Mouse (Mus musculus): ENCODE measurements around the gene Mgme1. TPM values are rescaled to one million over a fixed set of nuclear protein-coding genes. Genes with fewer than 3 reads are reported as not detected.

The Mgme1 gene
- total RNA-seq, 2 experiments from 2014 or later: 10.9 to 11.0 TPM

DNA sequence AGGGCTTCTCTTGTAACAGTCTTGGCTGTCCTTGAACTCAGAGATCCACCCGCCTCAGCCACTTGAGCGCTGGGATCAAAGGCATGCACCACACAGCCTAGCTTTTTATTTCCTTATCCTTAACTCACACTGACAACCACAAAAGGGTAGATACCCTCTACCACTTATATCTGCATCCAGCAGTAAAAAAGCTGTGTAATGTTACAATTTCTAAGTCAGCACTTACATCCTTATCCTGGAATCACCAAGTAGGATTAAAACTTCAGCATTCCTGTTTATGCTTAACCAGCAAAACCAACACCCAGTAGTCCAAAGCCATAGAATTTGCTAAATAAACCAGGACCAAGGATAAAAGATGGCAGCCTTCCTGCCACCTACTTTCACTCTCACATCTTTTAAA, 7.6 kb upstream of the Mgme1 start:
- DNase-seq (ENCODE audit: low spot score): no peak

- DNase-seq (ENCODE audit: low spot score): no peak
Observed at GRCm38 (mm10) chr2:144264398-144265119, 5.9 kb upstream of the Mgme1 start.

DNA sequence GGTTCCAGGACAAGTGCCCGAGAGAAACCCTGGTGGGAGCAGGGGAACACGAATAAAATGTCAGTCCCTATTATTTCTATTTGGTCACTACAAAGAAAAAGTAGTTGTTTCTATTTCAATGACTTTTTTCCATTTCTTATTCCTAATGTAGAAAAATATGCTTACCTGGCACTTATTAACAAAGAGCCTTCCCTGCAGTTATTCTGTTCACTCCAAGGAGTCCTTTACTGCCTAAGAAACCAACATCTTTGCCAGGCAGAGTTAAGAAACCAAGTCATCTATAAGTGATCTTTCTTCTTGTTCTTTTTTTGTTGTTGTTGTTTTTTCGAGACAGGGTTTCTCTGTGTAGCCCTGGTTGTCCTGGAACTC, 5.4 kb upstream of the Mgme1 start:
- DNase-seq (ENCODE audit: low spot score): no peak

DNA sequence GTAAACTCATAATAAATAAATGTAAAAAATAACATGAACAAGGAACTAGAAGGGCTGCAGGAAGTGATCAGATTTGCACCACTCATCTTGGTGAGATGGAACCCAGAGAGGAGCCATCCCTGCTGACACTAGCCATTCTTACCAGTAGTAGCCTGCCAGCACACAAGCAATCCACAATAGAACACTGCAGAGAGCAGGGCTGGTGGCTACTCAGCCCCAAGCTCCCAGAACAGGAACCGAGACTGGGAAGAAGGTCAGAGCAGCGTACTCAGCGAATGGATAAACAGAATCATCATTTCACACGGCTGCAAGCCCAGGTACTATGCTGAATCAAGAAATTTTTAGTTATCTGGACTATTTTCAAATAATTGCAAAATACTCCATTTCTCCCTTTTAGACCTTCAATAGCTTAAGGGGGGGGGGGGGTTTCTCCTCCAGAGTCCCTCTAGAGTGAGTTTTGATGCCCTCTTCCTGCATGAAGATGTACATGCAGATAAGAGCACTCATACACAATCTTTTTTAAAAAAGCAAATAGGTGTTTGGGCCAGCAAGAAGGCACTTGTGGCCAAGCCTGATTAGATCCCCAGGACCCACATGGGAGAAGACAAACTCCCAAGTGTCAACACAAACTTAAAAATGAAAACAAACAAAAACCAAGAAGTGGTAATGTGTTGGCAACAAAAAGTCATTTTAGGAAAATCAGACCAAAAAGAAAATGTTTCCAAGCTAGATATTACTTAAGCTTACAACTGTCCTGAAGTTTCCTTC, 4.4 kb upstream of the Mgme1 start:
- DNase-seq (ENCODE audit: low spot score): peak; percentile 20

- no peak for DNase-seq (ENCODE audit: low spot score)
Observed at GRCm38 (mm10) chr2:144267004-144267730, 3.3 kb upstream of the Mgme1 start.

DNA sequence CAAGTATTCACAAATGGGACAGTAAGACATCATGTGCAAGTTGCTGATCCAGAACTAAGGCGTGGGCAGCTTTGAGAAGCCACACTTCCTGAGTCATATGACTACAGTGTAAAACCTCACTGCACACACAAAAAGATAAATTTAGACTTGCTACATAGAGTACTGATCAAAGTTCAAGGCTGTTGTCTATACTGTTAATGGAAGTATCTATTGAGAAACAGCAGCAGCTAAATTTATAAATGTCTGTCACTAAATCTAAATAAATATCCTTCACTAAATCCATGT, 2.8 kb upstream of the Mgme1 start:
- DNase-seq (ENCODE audit: low spot score): no peak

GRCm38 (mm10) chr2:144268446-144269305, 1.8 kb upstream of the Mgme1 start:
- DNase-seq (ENCODE audit: low spot score): no peak

GRCm38 (mm10) chr2:144269306-144269650, 1.2 kb upstream of the Mgme1 start:
- no peak for DNase-seq (ENCODE audit: low spot score)

GRCm38 (mm10) chr2:144269679-144270475, 586 bp upstream of the Mgme1 start:
- no peak for DNase-seq (ENCODE audit: low spot score)

- no peak for DNase-seq (ENCODE audit: low spot score)
Observed at GRCm38 (mm10) chr2:144272088-144272487, 1.6 kb downstream of the Mgme1 start.

- no peak for DNase-seq (ENCODE audit: low spot score)
Observed at GRCm38 (mm10) chr2:144274741-144275140, 4.3 kb downstream of the Mgme1 start.

GRCm38 (mm10) chr2:144276885-144277284, 6.4 kb downstream of the Mgme1 start:
- DNase-seq (ENCODE audit: low spot score): no peak

- DNase-seq (ENCODE audit: low spot score): peak; percentile 47
Observed at GRCm38 (mm10) chr2:144279742-144280141, 9.3 kb downstream of the Mgme1 start.

DNA sequence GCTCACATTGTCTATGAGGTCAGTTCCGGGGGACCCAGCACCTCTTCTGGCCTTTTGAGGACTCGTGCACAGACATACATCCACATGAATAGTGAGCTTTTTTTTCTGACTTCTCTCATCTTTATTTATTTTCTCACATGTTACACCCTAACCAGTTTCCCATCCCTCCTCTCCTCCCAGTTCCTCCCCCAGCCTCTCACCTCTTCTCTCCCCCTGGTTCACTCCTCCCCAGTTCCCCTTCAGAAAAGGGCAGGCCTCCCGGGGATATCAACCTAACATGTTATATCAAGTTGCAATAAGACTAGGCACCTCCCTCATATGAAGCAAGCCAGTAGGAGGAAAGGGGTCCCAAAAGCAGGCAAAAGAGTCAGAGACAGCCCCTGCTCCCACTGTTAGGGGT, 10.1 kb downstream of the Mgme1 start:
- DNase-seq (ENCODE audit: low spot score): no peak

- DNase-seq (ENCODE audit: low spot score): no peak
Observed at GRCm38 (mm10) chr2:144281417-144281816, 11.0 kb downstream of the Mgme1 start.

DNA sequence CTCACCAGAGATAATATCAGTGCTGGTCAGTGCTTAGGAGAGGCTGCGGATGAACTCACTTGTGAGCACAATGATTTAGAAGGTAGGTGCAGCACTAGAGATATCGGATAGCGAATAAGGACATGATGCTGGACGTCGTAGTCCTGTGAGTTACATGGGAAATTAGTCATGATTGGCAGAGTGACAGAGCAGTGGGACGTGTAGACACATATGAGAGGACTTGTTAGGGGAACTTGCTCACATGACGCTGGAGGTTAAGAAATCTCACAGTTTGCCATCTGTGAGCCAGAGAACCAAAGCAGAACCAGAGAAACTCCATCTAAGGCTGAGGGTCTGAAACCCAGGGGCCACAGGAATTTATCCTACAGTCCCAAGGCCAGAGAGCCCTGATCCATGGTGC, 19.9 kb downstream of the Mgme1 start:
- no peak for DNase-seq (ENCODE audit: low spot score)

DNA sequence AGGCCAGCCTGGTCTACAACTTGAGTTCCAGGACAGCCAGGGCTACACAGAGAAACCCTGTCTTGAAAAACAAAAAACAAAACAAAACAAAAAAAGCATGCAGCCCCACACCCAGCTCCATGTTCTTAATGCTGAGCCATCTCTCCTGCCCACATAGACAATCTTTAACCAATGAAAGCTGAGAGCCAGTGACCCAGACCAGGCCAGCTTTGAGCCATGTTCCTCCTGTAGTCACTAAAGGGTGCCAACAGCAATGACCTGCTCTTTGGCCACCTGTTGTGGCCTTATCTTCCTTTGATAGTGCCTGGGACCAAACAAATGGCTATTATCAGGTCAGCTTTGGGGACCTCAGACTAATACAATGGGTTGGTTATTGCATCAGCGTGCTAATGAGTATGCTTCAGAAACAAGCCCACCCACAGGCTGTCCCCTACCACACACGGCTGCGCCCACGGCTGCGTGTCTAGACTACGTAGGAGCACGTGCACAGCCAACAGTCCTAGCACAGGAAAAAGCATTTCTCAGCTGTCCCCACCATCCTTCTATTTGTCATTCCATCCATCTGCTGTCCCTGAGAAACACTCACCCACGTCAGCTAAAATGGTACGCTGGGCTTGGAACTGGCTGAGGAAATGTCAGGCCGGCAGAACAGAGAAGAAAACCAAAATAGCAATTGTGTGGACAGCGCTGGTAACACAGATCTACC, 21.3 kb downstream of the Mgme1 start:
- DNase-seq (ENCODE audit: low spot score): no peak

- no peak for DNase-seq (ENCODE audit: low spot score)
Observed at GRCm38 (mm10) chr2:144295145-144295735, 24.8 kb downstream of the Mgme1 start.

- DNase-seq (ENCODE audit: low spot score): no peak
Observed at GRCm38 (mm10) chr2:144299749-144300669, 29.5 kb downstream of the Mgme1 start.

All from gastrocnemius, adult 18-20 months (tissue).